Mouse (Mus musculus): ENCODE results near the gene Dip2c. TPM values are rescaled to one million over a fixed set of nuclear protein-coding genes. Genes with fewer than 3 reads are reported as not detected.

Gene Dip2c
- polyA plus RNA-seq, 2 experiments from 2014 or later: 0.47 to 1.1 TPM

DNA sequence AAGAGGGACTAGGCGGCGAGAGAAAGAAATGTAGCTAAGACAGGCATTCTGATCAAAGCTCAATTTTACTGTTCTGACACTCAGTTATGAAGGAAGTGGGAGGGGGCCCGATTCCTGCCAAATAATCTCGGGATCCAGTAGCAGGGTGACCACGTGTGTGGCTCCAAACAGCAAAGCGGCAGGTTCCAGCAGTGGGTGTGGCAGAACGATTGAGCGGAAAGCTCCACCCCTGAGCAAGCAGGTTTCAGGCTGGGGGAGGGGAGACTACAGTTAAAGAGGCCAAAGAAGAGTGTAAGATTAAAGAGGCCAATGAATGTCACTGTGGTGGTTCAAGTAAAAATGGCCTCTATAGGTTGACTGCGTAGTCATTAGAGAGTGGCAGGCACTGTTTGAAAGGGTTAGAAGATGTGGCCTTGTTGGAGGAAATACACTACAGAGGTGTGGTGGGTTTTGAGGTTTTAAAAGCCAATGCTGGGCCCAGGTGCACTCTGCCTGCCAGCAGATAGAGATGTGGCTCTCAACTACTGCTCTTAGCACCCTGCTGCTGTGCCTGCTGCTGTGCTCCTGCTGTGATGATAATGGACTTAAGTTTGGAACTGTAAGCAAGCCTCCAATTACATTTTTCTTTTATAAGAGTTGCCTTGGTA is 271.5 kb downstream of the Dip2c start:
- no peak for ATAC-seq

DNA sequence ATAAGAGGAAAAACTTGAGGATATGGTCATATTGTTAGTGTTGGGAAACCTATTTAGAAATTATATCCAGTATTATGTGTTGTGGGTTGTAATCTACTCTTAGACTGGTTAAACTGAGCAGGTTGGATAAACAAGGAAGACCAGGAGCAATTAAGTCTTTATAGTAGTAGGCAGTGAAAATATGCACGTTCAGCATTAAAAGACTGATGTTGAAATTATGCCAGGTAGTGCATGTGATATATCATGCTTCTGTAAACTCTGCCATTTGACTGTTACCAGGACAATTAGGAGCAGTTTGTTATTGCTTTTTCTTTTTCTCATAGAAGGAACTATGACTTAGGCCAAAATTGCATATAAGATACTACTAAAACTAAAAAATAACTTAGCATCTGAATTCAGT is 285.8 kb downstream of the Dip2c start:
- ATAC-seq: no peak

DNA sequence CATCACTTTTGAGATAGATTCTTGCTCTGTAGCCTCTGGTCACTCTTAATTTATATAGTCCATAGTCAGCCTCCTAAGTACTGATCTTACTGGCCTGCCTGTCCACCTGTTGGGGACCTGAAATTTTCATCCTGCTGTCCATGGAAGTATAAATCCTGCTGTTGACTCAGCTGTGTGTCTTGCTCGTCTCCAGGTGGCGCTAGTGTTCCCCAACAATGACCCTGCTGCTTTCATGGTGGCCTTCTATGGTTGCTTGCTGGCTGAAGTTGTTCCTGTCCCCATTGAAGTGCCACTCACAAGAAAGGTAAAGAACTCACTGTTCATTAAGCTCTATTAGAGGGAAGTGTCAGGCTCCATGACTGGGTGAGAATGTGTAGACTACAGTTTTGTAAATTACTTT is 286.6 kb downstream of the Dip2c start:
- peak; percentile 58 for ATAC-seq

DNA sequence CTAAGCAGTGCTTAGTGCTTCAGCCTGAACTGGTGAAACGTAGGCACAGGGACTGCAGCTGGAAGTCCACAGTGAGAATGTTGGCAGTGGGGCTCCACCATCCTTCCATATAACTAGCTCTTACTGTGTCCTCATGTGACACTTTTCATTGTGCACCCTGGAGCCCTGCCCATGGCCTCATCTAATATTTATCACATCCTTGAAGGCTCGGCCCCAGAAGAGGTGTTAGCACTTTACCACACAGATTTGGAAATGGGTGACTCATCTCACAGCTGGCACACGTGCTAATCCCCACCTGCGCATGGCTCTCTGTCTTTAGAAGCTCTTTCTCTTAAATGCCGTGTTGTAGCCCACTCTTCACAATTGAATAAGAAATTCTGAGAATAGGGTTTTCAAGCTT is 292.5 kb downstream of the Dip2c start:
- no peak for ATAC-seq

DNA sequence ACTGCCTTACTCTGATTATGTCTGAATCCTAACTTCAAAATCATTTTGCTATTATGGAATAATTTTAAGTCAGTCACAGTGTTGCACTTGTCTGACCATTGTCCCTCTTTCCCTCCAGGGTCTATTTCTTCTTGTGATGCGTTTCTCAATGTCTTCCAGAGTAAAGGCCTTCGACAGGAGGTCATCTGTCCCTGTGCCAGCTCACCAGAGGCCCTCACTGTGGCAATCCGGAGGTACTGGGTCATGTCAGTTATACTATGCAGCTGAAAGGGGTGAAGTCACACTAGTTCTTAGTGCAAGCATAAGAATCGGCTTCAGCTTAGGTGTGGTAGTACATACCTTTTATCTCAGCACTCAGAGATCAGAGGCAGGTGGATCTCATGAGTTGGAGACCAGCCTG is 300.4 kb downstream of the Dip2c start:
- ATAC-seq: no peak

DNA sequence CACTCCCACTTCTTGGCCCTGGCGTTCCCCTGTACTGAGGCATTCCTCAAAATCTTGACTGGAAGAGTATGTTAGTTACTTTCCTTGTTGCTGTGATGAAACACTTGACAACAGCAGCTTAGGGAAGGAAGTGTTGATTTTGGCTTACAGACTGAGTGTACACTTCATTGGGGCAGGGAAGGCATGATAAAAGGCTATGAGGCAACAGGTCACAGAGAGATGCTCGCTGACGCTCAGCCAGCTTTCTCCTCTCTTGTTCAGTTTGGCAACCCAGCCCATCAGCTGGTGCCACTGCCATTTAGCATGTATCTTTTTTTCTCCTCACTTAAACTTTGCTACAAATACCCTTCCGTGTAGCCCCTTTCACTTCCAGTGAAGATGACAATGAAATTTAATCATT is 302.1 kb downstream of the Dip2c start:
- no peak for ATAC-seq

DNA sequence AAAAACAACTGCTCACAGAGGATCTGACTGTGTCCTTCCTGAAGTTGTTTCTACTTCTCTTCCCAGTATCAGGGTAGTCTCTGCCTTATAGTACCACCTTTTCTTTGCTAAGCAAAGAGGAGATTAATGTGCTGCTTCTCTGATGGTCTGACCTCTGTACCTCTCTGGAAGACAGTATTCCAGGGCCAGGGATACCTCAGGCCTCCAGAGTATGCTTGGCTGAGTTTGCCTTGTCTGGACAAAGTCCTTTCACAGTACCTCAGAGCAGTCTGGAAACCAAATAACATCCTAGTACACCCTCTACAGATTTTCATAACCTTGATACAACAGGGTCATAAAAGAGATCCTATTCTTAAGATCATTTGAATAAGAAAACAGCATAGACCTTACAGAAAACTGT is 305.5 kb downstream of the Dip2c start:
- no peak for ATAC-seq

DNA sequence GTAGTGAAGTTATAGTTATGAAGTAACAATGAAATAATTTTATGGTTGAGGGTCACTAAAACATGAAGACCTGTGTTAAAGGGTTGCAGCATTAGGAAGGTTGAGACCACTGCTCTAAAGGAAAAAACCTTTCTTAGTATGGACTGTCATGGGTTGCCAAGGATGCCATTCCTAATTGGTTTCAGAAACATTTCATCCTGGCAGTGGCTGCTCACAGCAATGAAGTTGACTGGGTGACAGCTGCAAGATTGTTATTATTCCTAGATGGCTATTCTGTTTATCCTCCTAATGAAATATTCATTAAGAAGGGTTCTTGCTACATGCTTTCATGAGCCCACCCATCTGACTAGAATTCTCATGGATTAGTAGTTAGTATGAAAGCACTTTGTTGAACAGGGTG is 307.3 kb downstream of the Dip2c start:
- ATAC-seq: no peak

DNA sequence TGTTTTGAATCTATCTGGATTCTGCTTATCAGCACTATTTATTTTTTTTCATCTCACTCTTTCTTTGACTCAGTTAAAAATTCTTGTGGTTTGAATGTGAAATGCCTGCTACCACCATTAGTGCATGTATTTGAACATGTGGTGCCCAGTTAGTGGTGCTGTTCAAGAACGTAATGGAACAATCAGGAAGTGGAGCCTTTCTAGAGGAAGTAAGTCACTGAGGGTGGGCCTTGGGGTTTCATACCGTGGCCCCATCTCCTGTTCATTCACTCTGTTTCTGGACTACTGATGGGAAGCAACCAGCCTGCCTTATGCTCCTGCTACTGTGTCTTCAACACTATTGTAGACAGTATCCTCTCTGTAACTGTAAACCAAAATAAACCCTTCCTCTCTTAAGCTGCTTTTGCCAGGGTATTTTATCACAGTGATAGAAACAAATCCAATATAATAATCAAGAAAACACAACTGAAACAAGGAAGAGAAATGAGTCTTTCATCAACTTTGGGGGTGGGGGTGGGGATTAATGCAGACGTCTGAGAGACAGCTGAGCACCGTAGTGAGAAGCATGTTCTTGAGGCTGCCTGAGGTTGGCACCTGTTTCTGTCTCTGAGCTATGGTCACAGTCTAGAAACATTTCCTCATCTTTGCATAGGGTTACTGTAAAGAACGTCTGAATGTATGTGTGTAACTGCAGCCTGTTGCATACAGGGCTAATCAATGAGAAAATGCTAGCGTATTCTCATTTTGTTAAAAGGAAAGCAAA is 323.2 kb downstream of the Dip2c start:
- no peak for ATAC-seq

DNA sequence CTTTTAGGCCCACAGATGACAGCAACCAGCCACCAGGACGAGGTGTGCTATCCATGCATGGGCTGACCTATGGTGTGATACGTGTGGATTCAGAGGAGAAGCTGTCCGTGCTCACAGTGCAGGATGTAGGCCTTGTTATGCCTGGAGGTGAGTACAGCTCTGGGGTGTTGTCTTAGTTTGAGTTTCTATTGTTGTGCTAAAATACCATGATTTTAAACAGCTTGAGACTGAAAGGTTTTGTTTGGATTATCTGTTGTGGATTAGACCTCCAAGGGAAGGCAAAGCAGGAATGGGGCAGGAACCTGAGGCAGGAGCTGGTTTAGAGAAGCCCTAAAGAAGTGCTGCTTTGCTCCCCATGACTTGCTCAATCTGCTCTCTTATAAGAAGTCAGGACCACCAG is 325.0 kb downstream of the Dip2c start:
- ATAC-seq: no peak

DNA sequence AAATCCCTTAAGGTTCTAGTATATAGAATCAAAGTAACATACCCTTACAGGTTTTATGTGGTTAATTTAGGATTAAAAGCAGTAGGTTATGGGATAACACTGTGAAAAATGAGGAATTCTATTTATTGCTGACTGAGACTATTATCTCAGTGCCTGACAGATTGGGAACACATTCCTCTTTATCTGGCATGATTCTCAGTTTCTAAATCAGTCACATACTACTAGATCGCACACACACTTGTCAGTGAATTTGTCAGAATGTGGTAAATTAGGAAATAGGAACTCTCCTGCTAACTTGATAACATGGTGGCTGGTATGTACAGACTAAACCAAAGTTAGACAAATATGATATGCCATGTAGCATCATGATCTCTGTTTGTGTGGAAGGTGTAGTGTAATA is 334.9 kb downstream of the Dip2c start:
- no peak for ATAC-seq

DNA sequence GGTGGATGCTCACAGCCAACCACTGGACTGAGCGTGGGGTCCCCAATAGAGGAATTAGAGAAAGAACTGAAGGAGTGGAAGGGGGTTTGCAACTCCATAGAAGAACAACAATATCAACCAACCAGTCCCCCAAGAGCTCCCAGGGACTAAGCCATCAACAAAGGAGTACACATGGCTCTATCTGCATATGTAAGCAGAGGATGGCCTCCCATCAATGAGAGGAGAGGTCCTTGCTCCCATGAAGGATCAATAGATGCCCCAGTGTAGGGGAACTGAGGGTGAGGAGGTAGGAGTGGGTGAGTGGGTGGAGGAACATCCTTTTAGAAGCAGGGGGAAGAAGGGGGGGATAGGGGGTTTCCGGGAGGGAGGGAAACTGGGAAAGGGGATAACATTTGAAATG is 356.4 kb downstream of the Dip2c start:
- ATAC-seq: no peak

DNA sequence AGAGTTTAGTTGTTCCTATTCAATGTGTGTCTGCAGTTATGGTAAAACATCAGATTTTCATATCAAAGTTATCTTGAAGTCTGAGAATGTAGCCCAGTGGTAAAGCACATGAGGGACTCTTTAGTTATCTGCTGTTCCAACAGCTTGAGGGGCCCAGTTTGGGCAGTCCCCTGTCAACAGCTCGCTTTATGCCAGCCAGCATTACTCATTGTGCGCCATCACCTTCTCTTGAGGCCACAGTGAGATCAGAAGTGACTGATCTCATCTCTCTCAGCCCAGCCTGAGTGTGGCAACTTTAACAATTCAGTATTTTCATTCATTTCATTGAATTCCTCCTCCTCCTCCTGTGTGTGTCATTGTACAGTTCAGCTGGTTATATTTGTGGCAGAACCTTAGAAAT is 359.6 kb downstream of the Dip2c start:
- ATAC-seq: no peak

DNA sequence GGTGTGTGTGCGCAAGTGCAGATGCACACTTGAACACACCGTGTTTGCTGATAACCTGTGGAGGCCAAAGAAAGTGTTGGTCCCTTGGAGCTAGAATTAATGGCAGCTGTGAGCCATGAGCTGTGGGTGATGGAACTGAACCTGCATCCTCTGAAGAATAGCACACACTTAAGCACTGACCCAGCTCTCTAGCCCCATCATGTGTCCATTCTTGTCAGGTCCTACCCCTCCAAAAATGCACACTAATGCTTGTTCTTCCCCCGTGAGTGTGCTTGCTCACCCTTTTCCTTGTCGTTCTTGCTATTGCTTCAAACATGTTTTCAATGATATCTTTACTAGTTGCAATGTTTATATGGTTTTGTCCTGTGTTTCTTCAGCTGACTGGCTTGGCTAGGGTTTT is 360.2 kb downstream of the Dip2c start:
- peak; percentile 56 for ATAC-seq

DNA sequence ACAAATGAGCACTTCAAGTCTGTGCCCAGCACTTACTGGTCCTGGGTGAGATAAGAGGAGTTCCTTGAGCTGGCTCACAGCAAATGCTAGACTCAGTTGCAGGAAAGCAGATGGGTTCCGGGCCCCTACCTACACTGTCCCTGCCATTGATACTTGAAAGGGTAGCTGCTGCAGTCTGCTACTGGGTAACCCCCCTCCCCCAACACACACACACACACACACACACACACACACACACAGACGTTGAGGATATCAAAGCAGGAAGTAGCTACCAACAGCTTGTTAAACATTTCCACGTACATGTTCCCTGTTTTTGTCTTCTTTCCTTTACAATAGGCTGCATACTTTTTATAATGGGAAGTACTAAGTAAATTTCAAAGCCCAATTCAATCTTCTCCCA is 361.6 kb downstream of the Dip2c start:
- ATAC-seq: peak; percentile 83

DNA sequence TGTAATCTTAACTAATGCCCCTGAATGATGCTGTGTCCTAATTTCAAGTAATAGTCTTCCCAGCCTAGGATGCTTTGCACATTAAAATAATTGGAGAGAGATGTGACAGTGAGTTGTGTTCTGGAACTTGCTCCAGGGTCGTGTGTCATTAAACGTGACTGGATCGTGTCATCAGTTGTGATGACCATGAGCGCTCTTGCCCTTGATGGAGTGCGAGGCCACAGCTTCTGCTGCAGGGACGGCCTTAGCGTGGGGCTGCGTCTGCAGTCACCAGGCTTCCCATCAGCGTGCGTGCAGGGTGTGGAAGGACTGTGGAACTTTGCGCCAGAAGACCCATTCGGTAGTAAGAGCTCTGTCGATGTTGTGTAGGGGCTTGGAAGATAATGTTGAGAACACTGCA is 372.4 kb downstream of the Dip2c start:
- ATAC-seq: no peak

DNA sequence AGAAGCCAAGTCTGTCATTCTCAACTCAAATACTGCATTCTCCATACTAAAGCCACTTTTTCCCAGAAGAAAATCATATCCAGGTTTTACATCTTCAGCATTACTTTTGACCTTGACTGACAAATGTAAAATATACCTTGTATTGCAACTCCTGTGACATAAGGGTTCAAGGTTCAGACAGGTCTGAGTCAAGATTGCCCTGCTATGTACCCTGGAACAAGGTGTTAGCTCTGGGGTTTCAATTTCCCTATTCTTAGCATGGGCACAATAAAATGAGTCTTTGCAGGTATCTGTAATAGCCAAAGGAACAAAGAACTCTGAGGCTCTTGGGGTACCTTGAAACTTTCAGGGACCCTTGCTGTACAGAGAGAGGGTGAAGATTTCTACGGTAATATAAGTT is 373.6 kb downstream of the Dip2c start:
- ATAC-seq: no peak

DNA sequence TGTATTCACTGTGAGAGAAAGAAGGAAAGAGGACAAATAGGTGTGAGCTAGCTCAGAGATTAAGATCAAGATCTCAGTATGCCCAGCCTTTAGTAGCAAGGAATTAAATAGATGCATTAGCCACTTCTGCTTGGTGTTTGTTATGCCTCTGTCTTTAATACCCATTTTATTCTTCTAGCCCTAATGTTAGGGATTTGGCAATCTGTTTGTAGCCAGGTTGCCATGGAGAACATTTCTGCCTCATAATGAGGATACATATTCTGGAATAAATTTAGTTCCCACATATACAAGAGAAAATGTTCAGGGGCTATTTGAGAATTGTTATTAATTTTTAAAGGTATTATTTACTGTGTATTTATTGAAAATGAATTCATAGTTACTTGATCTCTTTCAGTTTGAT is 374.3 kb downstream of the Dip2c start:
- no peak for ATAC-seq

DNA sequence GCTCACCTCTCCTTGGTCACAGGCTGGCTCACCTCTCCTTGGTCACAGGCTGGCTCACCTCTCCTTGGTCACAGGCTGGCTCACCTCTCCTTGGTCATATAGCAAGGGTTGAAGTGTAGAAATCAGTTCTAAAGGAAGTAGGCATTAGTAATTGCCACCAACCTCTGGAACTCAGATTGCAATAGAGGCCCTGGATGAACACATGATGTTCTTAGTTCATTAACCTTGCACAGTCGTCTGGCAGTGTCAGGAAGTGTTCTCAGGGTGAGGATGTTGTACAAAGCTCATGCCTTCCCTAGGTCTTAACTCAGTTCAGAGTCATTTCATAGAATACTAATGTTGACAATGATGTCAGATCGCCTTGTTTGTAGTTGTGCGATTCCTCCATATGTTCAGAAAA is 376.7 kb downstream of the Dip2c start:
- no peak for ATAC-seq

DNA sequence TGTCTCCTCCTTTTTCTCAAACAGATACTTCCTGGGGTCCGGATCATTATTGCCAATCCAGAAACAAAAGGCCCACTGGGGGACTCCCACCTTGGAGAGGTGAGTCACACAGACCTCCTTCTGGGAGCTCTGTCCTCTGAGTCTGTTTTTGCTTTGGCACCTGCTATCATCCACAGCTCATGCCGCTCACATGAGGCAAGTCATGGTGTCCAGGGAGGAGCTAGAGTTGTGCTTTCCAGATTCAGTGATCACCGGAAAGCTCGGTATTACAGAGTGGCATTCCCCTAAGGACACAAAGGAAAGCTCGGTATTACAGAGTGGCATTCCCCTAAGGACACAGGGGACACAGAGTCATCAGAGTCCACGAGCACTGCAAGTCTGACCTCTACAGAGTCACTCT is 380.3 kb downstream of the Dip2c start:
- no peak for ATAC-seq

DNA sequence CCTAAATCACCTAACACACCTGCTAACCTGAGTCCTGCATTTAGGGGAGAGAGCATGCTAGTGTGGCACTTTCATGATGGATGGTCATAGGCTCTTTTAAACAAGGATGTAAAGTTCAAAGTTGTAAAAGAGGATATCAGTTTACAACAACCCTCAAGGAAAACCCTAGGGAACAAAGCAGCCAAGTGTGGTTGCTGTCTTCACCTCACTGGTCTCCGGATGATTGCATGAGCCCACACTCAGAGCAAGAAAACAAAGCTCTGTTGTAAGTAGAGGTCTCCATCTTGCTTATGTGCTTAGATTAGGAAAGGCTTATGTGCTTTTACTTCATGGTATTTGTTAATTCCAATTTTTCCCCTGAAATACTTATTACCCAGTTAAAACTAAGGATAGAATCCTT is 384.4 kb downstream of the Dip2c start:
- no peak for ATAC-seq

DNA sequence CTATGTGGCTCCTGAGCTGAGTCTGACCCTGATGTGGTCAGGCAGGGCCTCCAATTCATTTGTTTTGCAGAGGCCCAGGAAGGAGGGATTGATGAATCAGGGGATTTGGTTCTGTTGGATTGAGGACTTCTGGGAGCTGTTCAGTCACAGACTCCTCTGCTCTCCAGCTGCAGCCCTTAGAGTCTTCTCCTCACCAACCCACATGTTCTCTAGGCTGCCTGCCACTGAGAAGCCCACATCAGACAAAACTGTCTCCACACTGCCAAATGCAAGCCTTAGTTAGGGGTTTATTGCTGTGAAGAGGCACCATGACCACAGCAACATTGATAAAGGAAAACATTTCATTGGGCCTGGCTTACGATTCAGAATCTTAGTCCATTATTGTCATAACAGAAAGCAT is 387.3 kb downstream of the Dip2c start:
- ATAC-seq: no peak

DNA sequence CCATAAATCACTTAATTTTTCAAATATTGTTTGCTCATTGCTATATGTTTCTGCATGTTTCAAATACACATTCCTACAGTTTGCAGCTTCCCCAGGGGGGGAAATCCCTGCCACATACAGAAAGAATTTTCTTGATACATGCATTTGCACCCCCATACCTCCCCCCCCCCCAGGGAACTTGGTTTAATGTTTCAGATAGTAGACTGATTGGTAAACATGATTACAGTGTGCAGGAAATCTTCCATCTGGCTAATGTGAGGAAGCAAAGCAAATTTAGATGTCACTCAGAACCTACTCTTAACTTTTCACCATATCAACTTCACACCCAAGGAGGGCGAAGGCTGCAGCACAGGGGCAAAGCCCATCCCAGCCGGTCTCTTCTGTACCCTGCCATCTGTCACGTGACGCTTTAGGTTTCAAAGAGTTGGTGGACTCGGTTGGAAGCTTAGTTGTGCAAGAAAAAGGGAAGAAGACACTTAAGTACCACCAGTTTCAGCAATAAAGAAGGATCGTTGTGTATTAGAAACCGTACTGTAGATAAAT is 391.7 kb downstream of the Dip2c start:
- no peak for ATAC-seq

DNA sequence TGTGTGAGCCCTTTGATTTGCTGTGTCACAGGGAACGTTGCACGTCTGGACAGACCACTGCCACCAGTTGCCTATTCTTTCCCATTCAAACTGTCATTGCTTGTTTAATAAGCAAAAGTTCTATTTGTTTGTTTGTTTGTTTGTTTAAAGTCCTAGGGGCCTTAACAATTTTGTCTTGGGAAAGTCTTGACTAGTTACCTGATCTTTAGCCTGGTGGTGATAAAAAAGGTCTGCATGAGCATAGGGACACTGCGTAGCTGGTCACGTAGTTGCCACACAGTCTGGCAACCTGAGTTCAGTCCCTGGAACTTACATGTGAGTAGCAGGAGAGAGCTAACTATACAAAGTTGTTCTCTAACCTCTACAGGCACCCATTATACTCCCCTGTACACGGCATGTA is 392.9 kb downstream of the Dip2c start:
- no peak for ATAC-seq

DNA sequence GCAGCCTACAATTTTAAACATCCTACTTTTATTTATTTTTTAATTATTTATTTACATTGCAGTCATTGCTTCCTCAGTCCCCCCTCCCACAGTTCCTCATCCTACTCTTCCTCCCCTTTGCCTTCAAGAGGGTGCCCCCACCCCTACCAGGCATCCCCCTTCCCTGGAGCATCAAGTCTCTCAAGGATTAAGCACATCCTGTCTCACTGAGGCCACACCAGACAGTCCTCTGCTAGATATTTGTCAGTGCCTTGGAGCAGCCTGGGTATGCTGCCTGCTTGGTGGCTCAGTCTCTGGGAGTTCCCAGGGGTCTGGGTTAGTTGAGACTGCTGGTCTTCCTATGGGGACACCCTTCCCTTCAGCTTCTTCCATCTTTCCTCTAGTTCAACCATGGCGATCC is 397.8 kb downstream of the Dip2c start:
- ATAC-seq: no peak

Data from CD4-positive, CD25-positive, alpha-beta regulatory T cell, adult 4 months (primary cell).